Mouse (Mus musculus): ENCODE measurements at regions not wholly inside any gene's neighbourhood (a gene's known extent, or its start where the extent isn't known, plus 50 kb on each side); places are given as distances from the start of the nearest gene placed in this dataset.

- Histone ChIP-seq H3K4me3 (no peak overlapping the region), H3K36me3 (no peaks in the 10 kb centered on the region), H3K9me3 (replicated peaks) (no peaks in the 10 kb centered on the region), H3K9ac (no peak overlapping the region), H3K27me3 (replicated peaks) (no peaks in the 10 kb centered on the region), H3K4me2 (no peak overlapping the region), H3K27ac (no peak overlapping the region), H3K4me1 (no peaks in the 10 kb centered on the region)
- WGBS (ENCODE audit: insufficient replicate concordance), result 64% methylated on average over 2 of the region's 2 CpGs
- no peak for ATAC-seq
Observed at GRCm38 (mm10) chr12:97218445-97218844, 1040.8 kb downstream of the Galc start.

- H3K4me2 ChIP-seq, result no peak overlapping the region
- H3K36me3 ChIP-seq, result no peaks in the 10 kb centered on the region
- no peaks in the 10 kb centered on the region for H3K4me1 ChIP-seq
- ATAC-seq, result no peak
- 62% methylated on average over 7 of the region's 7 CpGs for WGBS (ENCODE audit: insufficient replicate concordance)
- H3K4me3 ChIP-seq, result no peak overlapping the region
- H3K9ac ChIP-seq, result no peak overlapping the region
- no peaks in the 10 kb centered on the region for H3K9me3 ChIP-seq (replicated peaks)
- H3K27me3 ChIP-seq (replicated peaks), result no peaks in the 10 kb centered on the region
- H3K27ac ChIP-seq, result no peak overlapping the region
Observed at GRCm38 (mm10) chr12:97217608-97218007, 1041.7 kb downstream of the Galc start.

DNA sequence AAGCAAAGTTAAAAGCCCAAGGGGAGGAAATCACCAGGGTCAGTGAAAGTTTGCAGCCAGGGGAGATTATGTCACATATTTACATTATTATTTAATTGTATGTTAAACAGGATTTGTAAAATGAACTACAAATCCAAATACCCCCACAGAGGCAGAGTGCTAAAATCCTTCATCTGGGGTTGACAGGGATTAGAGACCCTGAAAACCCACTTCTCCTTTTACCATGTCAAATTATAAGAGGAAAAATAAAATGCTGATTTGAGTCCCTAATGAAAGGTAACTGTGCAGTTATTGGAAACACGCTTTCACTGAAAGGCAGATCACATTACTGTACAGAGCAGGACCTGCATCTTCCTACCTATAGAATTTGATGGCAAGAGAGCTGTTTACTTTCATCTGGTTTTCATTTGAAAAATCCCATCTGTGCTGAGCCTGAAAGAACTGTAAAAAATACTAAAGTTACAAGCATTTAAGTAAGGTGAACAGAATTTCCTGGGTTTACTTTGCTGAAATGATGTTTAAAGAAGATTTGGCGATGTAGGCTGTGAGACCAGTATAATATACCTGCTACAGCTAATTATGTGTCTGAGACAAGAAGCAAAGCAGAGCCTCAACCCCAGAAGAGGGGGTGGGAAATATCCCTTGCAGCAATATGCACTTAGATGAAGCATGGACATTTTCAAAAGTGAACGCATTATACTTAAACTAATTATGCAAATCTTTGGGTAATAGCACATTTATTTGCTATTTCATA lies 1055.4 kb downstream of the Galc start:
- no peaks in the 10 kb centered on the region for H3K36me3 ChIP-seq
- 71% methylated on average over 3 of the region's 3 CpGs for WGBS (ENCODE audit: insufficient replicate concordance)
- no peak overlapping the region for H3K27ac ChIP-seq
- no peaks in the 10 kb centered on the region for H3K9me3 ChIP-seq (replicated peaks)
- no peaks in the 10 kb centered on the region for H3K4me1 ChIP-seq
- H3K4me2 ChIP-seq, result no peak overlapping the region
- no peak overlapping the region for H3K9ac ChIP-seq
- no peak overlapping the region for H3K4me3 ChIP-seq
- no peak for ATAC-seq
- H3K27me3 ChIP-seq (replicated peaks), result no peaks in the 10 kb centered on the region

DNA sequence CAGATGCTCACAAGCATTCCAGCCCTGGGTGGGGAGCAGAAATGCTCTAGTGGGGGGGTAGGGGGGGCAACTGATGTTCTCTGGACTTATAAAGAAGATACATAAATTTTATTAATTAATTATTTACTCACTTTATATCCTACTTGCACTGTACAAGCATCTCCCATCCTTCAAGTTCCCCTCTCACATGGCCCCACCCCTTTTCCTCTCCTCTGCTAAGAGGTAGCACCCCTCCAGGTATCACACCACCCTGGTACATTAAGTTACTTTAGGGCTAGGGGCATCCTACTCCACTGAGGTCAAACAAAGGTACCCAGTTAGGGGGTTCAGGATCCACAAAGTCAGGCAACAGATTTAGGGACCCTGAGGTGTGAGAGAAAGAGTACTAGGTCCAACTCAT lies 1097.4 kb downstream of the Galc start:
- H3K4me1 ChIP-seq, result no peaks in the 10 kb centered on the region
- no peak overlapping the region for H3K4me3 ChIP-seq
- no peaks in the 10 kb centered on the region for H3K36me3 ChIP-seq
- no peaks in the 10 kb centered on the region for H3K27me3 ChIP-seq (replicated peaks)
- H3K9me3 ChIP-seq (replicated peaks), result no peaks in the 10 kb centered on the region
- no peak overlapping the region for H3K4me2 ChIP-seq
- ATAC-seq, result no peak
- no peak overlapping the region for H3K9ac ChIP-seq
- no peak overlapping the region for H3K27ac ChIP-seq

DNA sequence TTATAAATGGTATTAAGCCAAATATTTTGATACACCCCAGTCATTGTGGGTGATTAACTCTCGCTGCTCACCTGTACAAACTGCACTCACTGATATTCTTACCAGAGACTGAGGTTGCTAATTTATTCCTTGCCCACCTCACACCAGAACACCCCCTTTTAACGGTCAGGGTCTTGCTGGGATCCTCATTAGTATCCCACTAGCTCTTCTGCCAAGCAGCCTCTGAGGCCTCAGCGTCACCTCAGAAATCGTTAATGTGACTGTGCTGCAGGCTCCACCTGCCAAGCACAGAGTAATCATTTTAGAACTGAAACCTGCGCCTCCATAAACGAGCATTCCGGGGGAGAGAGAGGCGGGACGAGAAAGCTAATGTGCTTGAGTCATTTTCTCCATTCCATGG lies 1097.8 kb downstream of the Galc start:
- ATAC-seq, result no peak
- H3K9ac ChIP-seq, result no peak overlapping the region
- H3K4me2 ChIP-seq, result no peak overlapping the region
- H3K36me3 ChIP-seq, result no peaks in the 10 kb centered on the region
- no peaks in the 10 kb centered on the region for H3K9me3 ChIP-seq (replicated peaks)
- H3K27me3 ChIP-seq (replicated peaks), result no peaks in the 10 kb centered on the region
- 62% methylated on average over 9 of the region's 9 CpGs for WGBS (ENCODE audit: insufficient replicate concordance)
- H3K4me3 ChIP-seq, result no peak overlapping the region
- H3K4me1 ChIP-seq, result no peaks in the 10 kb centered on the region
- H3K27ac ChIP-seq, result no peak overlapping the region

DNA sequence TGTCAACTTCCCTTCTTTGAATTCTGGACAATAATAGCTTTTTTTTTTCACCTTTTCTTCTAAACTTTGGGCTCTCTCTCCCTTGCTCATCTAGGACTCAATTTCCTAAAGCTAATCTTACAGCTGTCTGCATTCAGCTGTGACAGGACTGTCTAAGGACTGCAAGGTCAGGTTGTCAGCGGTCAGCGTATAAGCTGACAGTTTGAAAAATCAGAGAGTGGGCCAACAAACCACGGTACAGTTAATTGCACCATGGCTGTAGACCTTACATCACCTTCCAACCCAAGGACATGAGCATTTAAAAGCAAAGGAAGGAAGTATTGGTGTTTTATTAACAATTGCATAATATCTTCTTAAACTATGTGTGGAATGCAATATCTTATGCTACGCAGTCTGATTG lies 1100.9 kb downstream of the Galc start:
- Histone ChIP-seq H3K9ac (no peak overlapping the region), H3K9me3 (replicated peaks) (no peaks in the 10 kb centered on the region), H3K27ac (no peak overlapping the region), H3K4me2 (no peak overlapping the region), H3K4me1 (no peaks in the 10 kb centered on the region), H3K4me3 (no peak overlapping the region), H3K27me3 (replicated peaks) (no peaks in the 10 kb centered on the region), H3K36me3 (no peaks in the 10 kb centered on the region)
- WGBS (ENCODE audit: insufficient replicate concordance), result 73% methylated on average over 4 of the region's 4 CpGs
- no peak for ATAC-seq

DNA sequence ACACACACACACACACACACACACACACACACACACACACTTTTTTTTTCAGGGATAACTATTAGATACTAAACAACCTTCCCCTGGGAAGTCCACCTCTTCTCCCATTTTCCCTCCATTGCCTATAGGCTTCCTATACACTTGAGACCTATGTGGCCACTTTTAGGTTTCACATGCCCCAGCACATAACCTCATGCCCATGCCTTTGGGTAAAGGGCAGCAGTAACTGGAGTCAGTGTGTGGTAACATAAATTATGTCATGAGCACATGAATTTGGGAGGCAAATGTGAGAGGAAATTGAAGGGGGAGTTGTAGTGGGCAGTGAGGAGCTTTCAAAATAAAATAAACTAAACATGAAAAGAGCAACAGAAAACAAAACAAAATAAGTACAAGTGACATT lies 1101.5 kb downstream of the Galc start:
- H3K36me3 ChIP-seq, result no peaks in the 10 kb centered on the region
- no peak for ATAC-seq
- no peaks in the 10 kb centered on the region for H3K4me1 ChIP-seq
- no peak overlapping the region for H3K27ac ChIP-seq
- no peak overlapping the region for H3K4me3 ChIP-seq
- no peaks in the 10 kb centered on the region for H3K9me3 ChIP-seq (replicated peaks)
- no peak overlapping the region for H3K4me2 ChIP-seq
- no peaks in the 10 kb centered on the region for H3K27me3 ChIP-seq (replicated peaks)
- H3K9ac ChIP-seq, result no peak overlapping the region

DNA sequence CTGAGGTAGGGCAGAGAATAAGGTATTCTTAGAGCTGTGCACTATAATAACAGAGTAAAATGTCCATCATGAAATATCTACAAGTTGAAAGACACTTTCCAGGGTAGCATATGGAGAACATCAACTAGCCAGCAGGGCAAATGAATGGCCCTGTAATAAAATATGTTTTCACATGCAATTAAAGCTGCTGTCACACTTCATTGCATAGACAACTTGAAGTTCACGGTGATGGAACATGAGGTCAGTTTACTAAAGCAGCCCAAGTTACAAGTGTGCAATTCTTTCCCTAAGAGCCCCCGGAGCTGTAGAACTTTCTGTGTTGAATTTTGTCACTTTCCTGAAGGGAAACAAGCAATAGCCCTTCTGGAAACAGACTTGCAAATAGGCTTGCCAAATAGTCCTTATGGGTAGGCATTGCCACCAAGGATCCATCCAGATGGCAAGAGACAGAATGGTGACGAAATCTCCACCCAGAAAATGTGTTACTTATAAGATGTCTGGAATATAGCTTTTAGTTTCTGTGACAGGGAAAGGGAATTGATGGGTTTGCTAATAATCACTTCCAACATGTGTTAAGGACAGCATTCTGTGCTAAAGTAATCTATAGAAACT lies 1102.7 kb downstream of the Galc start:
- Histone ChIP-seq H3K4me3 (no peak overlapping the region), H3K36me3 (no peaks in the 10 kb centered on the region), H3K4me2 (no peak overlapping the region), H3K27me3 (replicated peaks) (no peaks in the 10 kb centered on the region), H3K9me3 (replicated peaks) (no peaks in the 10 kb centered on the region), H3K4me1 (no peaks in the 10 kb centered on the region), H3K27ac (no peak overlapping the region), H3K9ac (no peak overlapping the region)
- WGBS (ENCODE audit: insufficient replicate concordance), result 64% methylated on average over 3 of the region's 3 CpGs
- ATAC-seq, result no peak

- Histone ChIP-seq H3K4me3 (no peak overlapping the region), H3K36me3 (no peaks in the 10 kb centered on the region), H3K4me2 (no peak overlapping the region), H3K27me3 (replicated peaks) (no peaks in the 10 kb centered on the region), H3K4me1 (no peaks in the 10 kb centered on the region), H3K9ac (no peak overlapping the region), H3K9me3 (replicated peaks) (no peaks in the 10 kb centered on the region), H3K27ac (no peak overlapping the region)
- WGBS (ENCODE audit: insufficient replicate concordance), result 45% methylated on average over 3 of the region's 3 CpGs
- no peak for ATAC-seq
Observed at GRCm38 (mm10) chr12:97142720-97143119, 1116.5 kb downstream of the Galc start.

DNA sequence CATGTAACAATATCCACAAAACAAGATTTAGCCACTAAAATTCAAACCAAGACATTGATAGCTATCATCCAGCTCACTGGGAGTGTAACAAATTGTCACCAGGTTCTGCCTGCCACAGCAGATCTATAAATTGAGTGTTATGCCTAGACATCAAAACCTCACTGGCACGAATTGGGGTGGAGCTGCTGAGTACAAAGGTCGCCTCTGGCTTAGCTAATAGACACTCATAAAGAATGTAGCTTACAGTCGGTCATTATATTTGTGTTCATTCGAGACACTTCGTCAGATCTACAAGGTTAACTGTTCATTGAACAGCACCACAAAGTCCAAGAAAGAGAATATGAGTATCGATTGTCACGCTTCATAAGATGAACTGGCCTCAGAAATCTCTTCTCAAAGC lies 1121.3 kb downstream of the Galc start:
- Histone ChIP-seq H3K27ac (no peak overlapping the region), H3K4me1 (no peaks in the 10 kb centered on the region), H3K9ac (no peak overlapping the region), H3K4me2 (no peak overlapping the region), H3K4me3 (no peak overlapping the region), H3K36me3 (no peaks in the 10 kb centered on the region), H3K9me3 (replicated peaks) (no peaks in the 10 kb centered on the region), H3K27me3 (replicated peaks) (no peaks in the 10 kb centered on the region)
- ATAC-seq, result no peak
- 69% methylated on average over 7 of the region's 7 CpGs for WGBS (ENCODE audit: insufficient replicate concordance)

DNA sequence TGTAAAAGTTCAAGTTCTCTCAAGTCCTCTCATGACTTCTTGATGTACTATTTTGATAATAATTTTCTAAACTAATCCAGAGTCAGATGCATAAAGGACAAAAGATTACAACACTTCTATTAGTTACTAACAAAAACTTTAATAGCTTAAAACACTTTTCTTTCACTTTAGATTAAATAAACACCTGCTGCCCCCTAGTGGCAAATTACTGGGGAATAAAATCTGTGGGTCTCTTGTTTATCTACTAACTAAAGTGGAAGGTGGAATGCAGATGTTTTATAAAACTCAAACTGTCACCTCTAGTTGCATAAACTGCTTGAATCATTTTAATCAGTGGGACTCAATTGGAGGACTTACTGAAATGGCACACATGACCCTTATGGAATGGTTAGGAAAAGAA lies 1129.0 kb downstream of the Galc start:
- H3K27ac ChIP-seq, result no peak overlapping the region
- H3K4me1 ChIP-seq, result no peaks in the 10 kb centered on the region
- H3K4me3 ChIP-seq, result no peak overlapping the region
- no peaks in the 10 kb centered on the region for H3K9me3 ChIP-seq (replicated peaks)
- H3K4me2 ChIP-seq, result no peak overlapping the region
- H3K9ac ChIP-seq, result no peak overlapping the region
- no peaks in the 10 kb centered on the region for H3K36me3 ChIP-seq
- ATAC-seq, result no peak
- no peaks in the 10 kb centered on the region for H3K27me3 ChIP-seq (replicated peaks)

- ATAC-seq, result no peak
- H3K4me2 ChIP-seq, result no peak overlapping the region
- 31% methylated on average over 2 of the region's 2 CpGs for WGBS (ENCODE audit: insufficient replicate concordance)
- H3K9ac ChIP-seq, result no peak overlapping the region
- no peaks in the 10 kb centered on the region for H3K36me3 ChIP-seq
- H3K9me3 ChIP-seq (replicated peaks), result no peaks in the 10 kb centered on the region
- H3K4me3 ChIP-seq, result no peak overlapping the region
- no peaks in the 10 kb centered on the region for H3K27me3 ChIP-seq (replicated peaks)
- H3K27ac ChIP-seq, result no peak overlapping the region
- H3K4me1 ChIP-seq, result no peaks in the 10 kb centered on the region
Observed at GRCm38 (mm10) chr12:97090577-97091214, 1168.6 kb downstream of the Galc start.

Measured in liver, embryonic 12.5 days (tissue).